Mouse (Mus musculus): ENCODE data around the gene Plcb4. TPM values are rescaled to one million over a fixed set of nuclear protein-coding genes. Genes with fewer than 3 reads are reported as not detected.

The Plcb4 gene
- total RNA-seq, 1 experiment, result 24.0 TPM

DNA sequence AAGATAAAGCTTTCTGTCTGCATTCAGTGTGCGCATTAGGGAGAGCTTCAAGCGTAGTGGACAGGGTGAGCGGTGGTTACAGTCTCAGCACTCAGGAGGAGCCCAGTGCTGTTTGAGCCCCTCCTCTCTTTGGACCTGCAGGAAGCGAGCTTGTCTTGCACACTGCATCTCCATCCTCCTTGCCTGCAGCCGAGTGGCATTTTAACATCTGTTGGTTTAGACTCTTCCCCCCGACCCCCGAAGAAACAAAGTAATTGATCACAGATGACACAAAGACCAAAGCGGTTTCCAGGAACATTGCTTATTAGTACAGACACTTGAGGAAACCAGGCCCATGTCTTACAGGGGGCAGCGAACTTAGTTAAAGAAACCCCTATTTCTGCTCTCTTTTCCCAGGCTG, 207.6 kb downstream of the Plcb4 start:
- in situ Hi-C loops (cut with MboI; ENCODE audit: low sequenced_read_pairs in 2 of 2, unreplicated experiment in 2 of 2), result no loop called here
- H3K4me3 ChIP-seq (ENCODE audit: insufficient read depth in 1 of 2, low read depth in 1 of 2, low read length in 2 of 2, poor library complexity in 1 of 2, severe bottlenecking in 1 of 2), result no peak overlapping the region
- H3K27ac ChIP-seq (ENCODE audit: insufficient read depth, low read depth, low read length, poor library complexity, severe bottlenecking), result no peak overlapping the region

GRCm38 (mm10) chr2:135866838-135867237, 208.0 kb downstream of the Plcb4 start:
- Histone ChIP-seq H3K4me3 (ENCODE audit: insufficient read depth in 1 of 2, low read depth in 1 of 2, low read length in 2 of 2, poor library complexity in 1 of 2, severe bottlenecking in 1 of 2) (no peak overlapping the region), H3K9me3 (ENCODE audit: control insufficient read depth, insufficient read depth, low read depth, low read length) (no peaks in the 10 kb centered on the region), H3K27ac (ENCODE audit: insufficient read depth, low read depth, low read length, poor library complexity, severe bottlenecking) (no peak overlapping the region), H3K9ac (ENCODE audit: insufficient read depth, low read depth, low read length, poor library complexity, severe bottlenecking) (no peak overlapping the region), H3K36me3 (ENCODE audit: control insufficient read depth, insufficient read depth, low read length, poor library complexity, severe bottlenecking) (no peaks in the 10 kb centered on the region), H3K4me1 (ENCODE audit: control insufficient read depth in 2 of 2, insufficient read depth in 2 of 2, low read length in 2 of 2, poor library complexity in 1 of 2) (no peaks in the 10 kb centered on the region)
- no peak for DNase-seq (ENCODE audit: low read depth, low spot score)
- TF ChIP-seq ZC3H11A (IDR thresholded peaks at IDR 0.05; ENCODE audit: borderline replicate concordance, low read depth, low read length) (no peak), ZNF384 (IDR thresholded peaks at IDR 0.05; ENCODE audit: low read depth, low read length) (no peak), MAFK (IDR thresholded peaks at IDR 0.05; ENCODE audit: insufficient read depth, low read depth, low read length) (no peak), HCFC1 (IDR thresholded peaks at IDR 0.05; ENCODE audit: borderline replicate concordance, insufficient read depth, low read length) (no peak), CHD2 (IDR thresholded peaks at IDR 0.05; ENCODE audit: low read depth, low read length) (no peak)
- in situ Hi-C loops (cut with MboI; ENCODE audit: low sequenced_read_pairs in 2 of 2, unreplicated experiment in 2 of 2), result no loop called here

More for the DNA sequence above, 207.6 kb downstream of the Plcb4 start:
- TF ChIP-seq CHD2 (IDR thresholded peaks at IDR 0.05; ENCODE audit: low read depth, low read length) (no peak), ZC3H11A (IDR thresholded peaks at IDR 0.05; ENCODE audit: borderline replicate concordance, low read depth, low read length) (no peak), ZNF384 (IDR thresholded peaks at IDR 0.05; ENCODE audit: low read depth, low read length) (no peak), MAFK (IDR thresholded peaks at IDR 0.05; ENCODE audit: insufficient read depth, low read depth, low read length) (no peak), HCFC1 (IDR thresholded peaks at IDR 0.05; ENCODE audit: borderline replicate concordance, insufficient read depth, low read length) (no peak)
- no peaks in the 10 kb centered on the region for H3K4me1 ChIP-seq (ENCODE audit: control insufficient read depth in 2 of 2, insufficient read depth in 2 of 2, low read length in 2 of 2, poor library complexity in 1 of 2)
- H3K9me3 ChIP-seq (ENCODE audit: control insufficient read depth, insufficient read depth, low read depth, low read length), result no peaks in the 10 kb centered on the region
- no peak for DNase-seq (ENCODE audit: low read depth, low spot score)
- H3K36me3 ChIP-seq (ENCODE audit: control insufficient read depth, insufficient read depth, low read length, poor library complexity, severe bottlenecking), result no peaks in the 10 kb centered on the region
- no peak overlapping the region for H3K9ac ChIP-seq (ENCODE audit: insufficient read depth, low read depth, low read length, poor library complexity, severe bottlenecking)

DNA sequence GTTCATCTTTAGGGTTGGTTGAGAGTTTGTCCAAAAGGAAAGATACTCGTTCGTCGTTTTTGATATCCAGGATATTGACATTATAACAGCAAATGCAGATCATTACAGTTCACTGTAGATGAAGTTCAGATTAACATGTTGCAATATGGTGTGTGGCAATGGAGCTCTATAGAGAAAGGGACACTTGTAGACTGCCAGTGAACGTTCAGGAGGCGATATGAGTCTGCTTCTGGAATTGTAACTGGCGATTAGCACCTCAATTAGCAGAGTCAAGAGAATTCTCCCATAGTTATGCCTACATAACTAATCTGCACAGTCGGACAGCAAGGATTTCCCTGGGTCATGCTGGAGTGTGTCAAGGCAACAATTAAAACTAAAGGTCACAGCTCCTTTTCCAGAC, 210.8 kb downstream of the Plcb4 start:
- H3K4me1 ChIP-seq (ENCODE audit: control insufficient read depth in 2 of 2, insufficient read depth in 2 of 2, low read length in 2 of 2, poor library complexity in 1 of 2), result no peaks in the 10 kb centered on the region
- no peak for DNase-seq (ENCODE audit: low read depth, low spot score)
- no peak overlapping the region for H3K27ac ChIP-seq (ENCODE audit: insufficient read depth, low read depth, low read length, poor library complexity, severe bottlenecking)
- no peaks in the 10 kb centered on the region for H3K9me3 ChIP-seq (ENCODE audit: control insufficient read depth, insufficient read depth, low read depth, low read length)
- in situ Hi-C loops (cut with MboI; ENCODE audit: low sequenced_read_pairs in 2 of 2, unreplicated experiment in 2 of 2), result no loop called here
- H3K4me3 ChIP-seq (ENCODE audit: insufficient read depth in 1 of 2, low read depth in 1 of 2, low read length in 2 of 2, poor library complexity in 1 of 2, severe bottlenecking in 1 of 2), result no peak overlapping the region
- H3K36me3 ChIP-seq (ENCODE audit: control insufficient read depth, insufficient read depth, low read length, poor library complexity, severe bottlenecking), result no peaks in the 10 kb centered on the region
- TF ChIP-seq ZNF384 (IDR thresholded peaks at IDR 0.05; ENCODE audit: low read depth, low read length) (no peak), ZC3H11A (IDR thresholded peaks at IDR 0.05; ENCODE audit: borderline replicate concordance, low read depth, low read length) (no peak), CHD2 (IDR thresholded peaks at IDR 0.05; ENCODE audit: low read depth, low read length) (no peak), MAFK (IDR thresholded peaks at IDR 0.05; ENCODE audit: insufficient read depth, low read depth, low read length) (no peak), HCFC1 (IDR thresholded peaks at IDR 0.05; ENCODE audit: borderline replicate concordance, insufficient read depth, low read length) (no peak)
- H3K9ac ChIP-seq (ENCODE audit: insufficient read depth, low read depth, low read length, poor library complexity, severe bottlenecking), result no peak overlapping the region

DNA sequence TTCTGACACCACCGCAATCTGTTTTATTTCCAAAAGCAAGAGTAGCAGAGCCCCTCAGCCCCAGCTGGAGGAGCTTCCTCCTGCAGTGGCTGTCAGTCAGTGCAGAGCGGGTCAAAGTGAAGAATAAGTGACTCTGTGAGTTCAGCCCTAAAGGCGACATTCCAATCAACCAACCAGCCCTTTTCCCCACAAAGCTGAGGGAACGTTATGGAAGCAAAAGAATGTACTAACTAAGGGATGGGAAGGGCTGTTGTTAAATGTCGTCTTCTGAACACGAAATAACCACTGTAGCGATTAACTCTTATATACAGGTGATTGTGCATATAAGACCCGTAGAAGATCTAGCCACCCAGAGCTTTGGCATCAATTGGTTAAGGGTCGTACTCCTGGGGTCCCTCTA, 214.3 kb downstream of the Plcb4 start:
- no peak overlapping the region for H3K9ac ChIP-seq (ENCODE audit: insufficient read depth, low read depth, low read length, poor library complexity, severe bottlenecking)
- no peak for DNase-seq (ENCODE audit: low read depth, low spot score)
- H3K36me3 ChIP-seq (ENCODE audit: control insufficient read depth, insufficient read depth, low read length, poor library complexity, severe bottlenecking), result no peaks in the 10 kb centered on the region
- no peaks in the 10 kb centered on the region for H3K9me3 ChIP-seq (ENCODE audit: control insufficient read depth, insufficient read depth, low read depth, low read length)
- in situ Hi-C loops (cut with MboI; ENCODE audit: low sequenced_read_pairs in 2 of 2, unreplicated experiment in 2 of 2), result no loop called here
- H3K4me1 ChIP-seq (ENCODE audit: control insufficient read depth in 2 of 2, insufficient read depth in 2 of 2, low read length in 2 of 2, poor library complexity in 1 of 2), result no peaks in the 10 kb centered on the region
- no peak overlapping the region for H3K4me3 ChIP-seq (ENCODE audit: insufficient read depth in 1 of 2, low read depth in 1 of 2, low read length in 2 of 2, poor library complexity in 1 of 2, severe bottlenecking in 1 of 2)
- TF ChIP-seq CHD2 (IDR thresholded peaks at IDR 0.05; ENCODE audit: low read depth, low read length) (no peak), HCFC1 (IDR thresholded peaks at IDR 0.05; ENCODE audit: borderline replicate concordance, insufficient read depth, low read length) (no peak), ZNF384 (IDR thresholded peaks at IDR 0.05; ENCODE audit: low read depth, low read length) (no peak), ZC3H11A (IDR thresholded peaks at IDR 0.05; ENCODE audit: borderline replicate concordance, low read depth, low read length) (no peak), MAFK (IDR thresholded peaks at IDR 0.05; ENCODE audit: insufficient read depth, low read depth, low read length) (no peak)
- no peak overlapping the region for H3K27ac ChIP-seq (ENCODE audit: insufficient read depth, low read depth, low read length, poor library complexity, severe bottlenecking)

DNA sequence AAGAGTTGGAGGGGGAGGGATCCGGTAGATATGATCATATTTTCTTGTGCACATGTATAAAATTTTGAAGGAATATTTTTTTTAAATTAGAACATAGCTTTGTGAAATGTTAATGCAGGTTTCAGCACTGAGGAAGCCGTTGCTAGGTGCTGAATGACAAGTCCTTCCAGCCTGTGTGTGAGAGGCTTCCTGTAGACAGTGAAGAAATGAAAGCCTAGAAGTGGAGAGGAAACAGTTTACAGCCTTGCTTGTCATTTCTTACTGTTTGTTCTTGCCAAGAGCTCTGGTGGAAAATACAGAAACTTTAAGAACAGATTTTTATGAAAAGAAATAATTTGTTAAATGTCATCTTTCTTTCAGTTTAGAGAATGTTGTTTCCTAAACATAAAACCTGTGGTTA, 214.9 kb downstream of the Plcb4 start:
- Histone ChIP-seq H3K4me3 (ENCODE audit: insufficient read depth in 1 of 2, low read depth in 1 of 2, low read length in 2 of 2, poor library complexity in 1 of 2, severe bottlenecking in 1 of 2) (no peak overlapping the region), H3K27ac (ENCODE audit: insufficient read depth, low read depth, low read length, poor library complexity, severe bottlenecking) (no peak overlapping the region), H3K9ac (ENCODE audit: insufficient read depth, low read depth, low read length, poor library complexity, severe bottlenecking) (no peak overlapping the region), H3K36me3 (ENCODE audit: control insufficient read depth, insufficient read depth, low read length, poor library complexity, severe bottlenecking) (no peaks in the 10 kb centered on the region), H3K4me1 (ENCODE audit: control insufficient read depth in 2 of 2, insufficient read depth in 2 of 2, low read length in 2 of 2, poor library complexity in 1 of 2) (no peaks in the 10 kb centered on the region), H3K9me3 (ENCODE audit: control insufficient read depth, insufficient read depth, low read depth, low read length) (no peaks in the 10 kb centered on the region)
- no peak for DNase-seq (ENCODE audit: low read depth, low spot score)
- in situ Hi-C loops (cut with MboI; ENCODE audit: low sequenced_read_pairs in 2 of 2, unreplicated experiment in 2 of 2), result no loop called here
- TF ChIP-seq ZC3H11A (IDR thresholded peaks at IDR 0.05; ENCODE audit: borderline replicate concordance, low read depth, low read length) (no peak), HCFC1 (IDR thresholded peaks at IDR 0.05; ENCODE audit: borderline replicate concordance, insufficient read depth, low read length) (no peak), ZNF384 (IDR thresholded peaks at IDR 0.05; ENCODE audit: low read depth, low read length) (no peak), MAFK (IDR thresholded peaks at IDR 0.05; ENCODE audit: insufficient read depth, low read depth, low read length) (no peak), CHD2 (IDR thresholded peaks at IDR 0.05; ENCODE audit: low read depth, low read length) (no peak)
